Mouse (Mus musculus) CH12.LX (cell line): ENCODE results near the gene Dlgap3. TPM values are rescaled to one million over a fixed set of nuclear protein-coding genes. Genes with fewer than 3 reads are reported as not detected.

Experiments
- DNase-seq: peaks from one replicate; pipeline ENCODE4 v3.0.0-alpha.2; 2013; ENCODE audit errors: extremely low read depth
- H3K27ac ChIP-seq: 2 replicates; pipeline ENCODE4 v1.5.1; 2012; ENCODE audit warnings: low read depth, mild to moderate bottlenecking, control low read depth, moderate library complexity; ENCODE audit not compliant: insufficient read depth
- H3K27me3 ChIP-seq: replicated peaks from 2 replicates; pipeline ENCODE3; 2012; ENCODE audit warnings: inconsistent platforms
- H3K36me3 ChIP-seq, 2 experiments: replicated peaks in 1 of 2; 2 replicates each; pipeline versions ENCODE3 to v1.6.1; 2012; ENCODE audit warnings: inconsistent platforms in 1 of 2, low read length in 1 of 2, mild to moderate bottlenecking in 1 of 2, mixed read lengths in 1 of 2, moderate library complexity in 1 of 2; ENCODE audit not compliant: control insufficient read depth in 1 of 2, insufficient read depth in 1 of 2
- H3K4me1 ChIP-seq, 2 experiments: 2 replicates each; pipeline ENCODE4 v1.6.1; 2012; ENCODE audit warnings: inconsistent platforms in 1 of 2, moderate library complexity in 1 of 2; ENCODE audit not compliant: insufficient read depth in 2 of 2, control insufficient read depth in 1 of 2
- H3K4me2 ChIP-seq: 2 replicates; pipeline ENCODE4 v1.6.1; 2012; ENCODE audit warnings: low read depth, mild to moderate bottlenecking, control low read depth; ENCODE audit not compliant: poor library complexity, insufficient read depth, severe bottlenecking
- H3K4me3 ChIP-seq, 3 experiments: fragments of 150-350 bp in 1 of 3; sonication (generic) in 1 of 3; replicated peaks in 1 of 3; 2 replicates each; pipeline versions ENCODE3 to v1.5.1; 2011 to 2012; ENCODE audit warnings: low read depth in 2 of 3, low read length in 2 of 3, mild to moderate bottlenecking in 2 of 3, moderate library complexity in 2 of 3, control low read depth in 1 of 3, improper control_type of control experiment in 1 of 3, inconsistent platforms in 1 of 3, mixed read lengths in 1 of 3; ENCODE audit not compliant: poor library complexity in 1 of 3
- H3K79me2 ChIP-seq: replicated peaks from 2 replicates; pipeline ENCODE4 v1.6.1; 2012; ENCODE audit warnings: mild to moderate bottlenecking, moderate library complexity; ENCODE audit not compliant: control insufficient read depth, poor library complexity, insufficient read depth, severe bottlenecking; ENCODE audit errors: extremely low read depth
- H3K9ac ChIP-seq: 2 replicates; pipeline ENCODE4 v1.6.1; 2012; ENCODE audit warnings: low read depth, mild to moderate bottlenecking, control low read depth, moderate library complexity; ENCODE audit not compliant: insufficient read depth
- H3K9me3 ChIP-seq: replicated peaks from 2 replicates; pipeline ENCODE3; 2012; ENCODE audit warnings: low read length, inconsistent platforms, mixed read lengths
- CHD2 ChIP-seq: IDR thresholded peaks from 2 replicates; pipeline ENCODE4 v1.6.1; 2011; ENCODE audit warnings: low read length, improper control_type of control experiment
- IRF4 ChIP-seq: IDR thresholded peaks from 2 replicates; pipeline ENCODE4 v1.6.1; 2014; ENCODE audit warnings: low read depth, mild to moderate bottlenecking, inconsistent platforms, low read length, improper control_type of control experiment
- JUN ChIP-seq: IDR thresholded peaks from 2 replicates; pipeline ENCODE4 v1.6.1; 2011; ENCODE audit warnings: low read depth, mild to moderate bottlenecking, low read length, improper control_type of control experiment, moderate library complexity; ENCODE audit not compliant: insufficient read depth
- JUND ChIP-seq: conservative IDR thresholded peaks from 2 replicates; pipeline ENCODE4 v1.6.1; 2011; ENCODE audit warnings: low read depth, low read length, improper control_type of control experiment
- KAT2A ChIP-seq: IDR thresholded peaks from 2 replicates; pipeline ENCODE4 v1.6.1; 2012; ENCODE audit warnings: low read length, improper control_type of control experiment, inconsistent platforms; ENCODE audit not compliant: insufficient replicate concordance
- MAZ ChIP-seq: IDR thresholded peaks from 2 replicates; pipeline ENCODE4 v1.6.1; 2012; ENCODE audit warnings: low read depth, mild to moderate bottlenecking, inconsistent platforms, low read length, improper control_type of control experiment, moderate library complexity
- MEF2A ChIP-seq: IDR thresholded peaks from 2 replicates; pipeline ENCODE4 v1.6.1; 2014; ENCODE audit warnings: low read depth, mild to moderate bottlenecking, inconsistent platforms, low read length, improper control_type of control experiment, borderline replicate concordance
- MYC ChIP-seq: IDR thresholded peaks from 2 replicates; pipeline ENCODE4 v1.6.1; 2011; ENCODE audit warnings: low read depth, mild to moderate bottlenecking, improper control_type of control experiment, low read length
- POLR2A ChIP-seq: IDR thresholded peaks from 2 replicates; pipeline ENCODE4 v1.6.1; 2011; ENCODE audit warnings: low read depth, mild to moderate bottlenecking, improper control_type of control experiment, low read length
- SIN3A ChIP-seq: IDR thresholded peaks from 2 replicates; pipeline ENCODE4 v1.6.1; 2012; ENCODE audit warnings: low read length, improper control_type of control experiment, inconsistent platforms
- TBP ChIP-seq: conservative IDR thresholded peaks from 2 replicates; pipeline ENCODE4 v1.6.1; 2011; ENCODE audit warnings: low read depth, low read length, improper control_type of control experiment
- TCF12 ChIP-seq: IDR thresholded peaks from 2 replicates; pipeline ENCODE4 v1.6.1; 2014; ENCODE audit warnings: low read depth, mild to moderate bottlenecking, inconsistent platforms, low read length, improper control_type of control experiment
- UBTF ChIP-seq: IDR thresholded peaks from 2 replicates; pipeline ENCODE4 v1.6.1; 2012; ENCODE audit warnings: low read depth, mild to moderate bottlenecking, inconsistent platforms, low read length, improper control_type of control experiment, moderate library complexity
- USF1 ChIP-seq: IDR thresholded peaks from 2 replicates; pipeline ENCODE4 v1.6.1; 2014; ENCODE audit warnings: low read depth, mild to moderate bottlenecking, inconsistent platforms, low read length, improper control_type of control experiment
- USF2 ChIP-seq: conservative IDR thresholded peaks from 2 replicates; pipeline ENCODE4 v1.6.1; 2011; ENCODE audit warnings: low read depth, low read length, improper control_type of control experiment
- ZC3H11A ChIP-seq: IDR thresholded peaks from 2 replicates; pipeline ENCODE4 v1.6.1; 2012; ENCODE audit warnings: low read depth, mild to moderate bottlenecking, inconsistent platforms, low read length, improper control_type of control experiment
- ZMIZ1 ChIP-seq: IDR thresholded peaks from 2 replicates; pipeline ENCODE4 v1.6.1; 2012; ENCODE audit warnings: low read depth, mild to moderate bottlenecking, inconsistent platforms, low read length, improper control_type of control experiment
- dilution Hi-C: fragments of 300-500 bp; cut with MboI; formaldehyde crosslinking; loops from 2 replicates; pipeline ENCODE4 v1.14.3; 2020; ENCODE audit warnings: low sequenced_read_pairs; ENCODE audit not compliant: extremely low pct_unique_long_range_greater_than_20kb, extremely low pct_ligation_motif_present
- in situ Hi-C: fragments of 300-500 bp; cut with MboI; formaldehyde crosslinking; loops from 3 replicates; pipeline ENCODE4 v1.14.3; 2019; ENCODE audit warnings: low sequenced_read_pairs, low pct_ligation_motif_present, low pct_unique_long_range_greater_than_20kb, mixed read lengths
- polyA plus RNA-seq: library from polyadenylated mRNA; unstranded; fragments of >175 nt; gene quantifications from 2 replicates; pipeline ENCODE4 v1.2.1, GENCODE M21; 2012; ENCODE audit warnings: low read depth; ENCODE audit not compliant: insufficient read length
- total RNA-seq, 2 experiments: library from RNA; depleted of rRNA; stranded (reverse); fragments of 300-350 nt in 1 of 2; fragments of >200 nt in 1 of 2; gene quantifications; 2 replicates each; pipeline ENCODE4 v1.2.3; 2012 to 2014

Dlgap3 gene
- total and polyA plus RNA-seq, 3 experiments = 0.07 to 0.55 (median 0.08) TPM

DNA sequence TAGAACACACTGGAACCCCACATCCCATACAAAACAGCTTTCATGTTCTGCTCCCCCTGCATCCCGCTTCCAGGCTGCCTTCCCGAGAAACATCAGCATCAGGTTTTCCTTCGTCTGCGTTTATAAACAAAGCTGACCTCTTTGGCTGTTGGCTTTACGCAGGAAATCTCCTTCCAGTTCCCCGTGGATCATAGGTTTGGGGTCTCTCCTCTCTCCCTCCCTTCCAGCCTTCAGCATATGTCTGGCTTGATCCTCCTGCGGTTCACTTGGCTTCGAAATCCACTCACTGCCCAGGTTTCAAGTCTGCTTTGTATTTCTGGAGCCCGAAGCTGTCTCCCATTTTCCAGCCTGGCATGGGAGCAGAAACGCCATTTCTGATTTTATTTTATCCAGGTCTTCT lies 54.3 kb downstream of the Dlgap3 start:
- Histone ChIP-seq H3K4me1 (peaks cover 2 to 6% of the 10 kb centered on the region in 2 experiments; a peak in 2 of 4 replicates), H3K79me2 (no peaks in the 10 kb centered on the region), H3K27me3 (peaks cover 52% of the 10 kb centered on the region), H3K4me3 (no peak overlapping the region), H3K9ac (no peak overlapping the region), H3K36me3 (no peaks in the 10 kb centered on the region), H3K4me2 (no peak overlapping the region), H3K27ac (no peak overlapping the region), H3K9me3 (peaks cover 7% of the 10 kb centered on the region)
- TF ChIP-seq MYC = no peak
- TF ChIP-seq IRF4 = no peak
- no peak for TF ChIP-seq TCF12
- no peak for TF ChIP-seq MEF2A
- no peak for TF ChIP-seq CHD2
- TF ChIP-seq USF2 = no peak
- TF ChIP-seq USF1 = no peak
- no peak for DNase-seq
- in situ Hi-C loops = no loop called here
- dilution Hi-C loops = no loop called here

DNA sequence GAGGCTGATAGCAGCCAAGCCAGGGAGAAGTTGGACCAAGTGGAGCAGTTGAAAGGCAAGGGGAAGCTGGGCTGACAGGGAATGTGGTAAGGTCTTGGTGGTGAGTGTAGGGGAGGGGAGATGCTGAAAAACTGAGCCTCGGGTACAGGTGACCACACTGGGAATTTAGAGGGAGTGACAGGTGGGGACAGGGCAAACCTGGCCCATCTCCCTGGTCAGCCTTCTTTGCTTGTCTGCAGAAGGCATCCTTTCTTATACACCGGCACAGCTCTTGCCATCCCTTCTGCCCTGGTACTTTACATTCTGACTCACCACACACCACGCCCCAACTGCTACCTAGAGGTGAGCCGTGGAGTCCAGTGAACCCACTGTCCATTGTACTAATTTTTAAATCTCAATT lies 54.8 kb downstream of the Dlgap3 start:
- dilution Hi-C loops = no loop called here
- Histone ChIP-seq H3K36me3 (no peaks in the 10 kb centered on the region), H3K9me3 (peaks cover 7% of the 10 kb centered on the region), H3K27ac (no peak overlapping the region), H3K79me2 (no peaks in the 10 kb centered on the region), H3K4me3 (no peak overlapping the region), H3K27me3 (peaks cover 52% of the 10 kb centered on the region), H3K4me2 (no peak overlapping the region), H3K9ac (no peak overlapping the region), H3K4me1 (peaks cover 2 to 6% of the 10 kb centered on the region in 2 experiments; a peak in 2 of 4 replicates)
- TF ChIP-seq MYC = no peak
- no peak for TF ChIP-seq CHD2
- TF ChIP-seq JUN = no peak
- TF ChIP-seq JUND = no peak
- TF ChIP-seq IRF4 = no peak
- no peak for TF ChIP-seq SIN3A
- no peak for TF ChIP-seq POLR2A
- TF ChIP-seq TBP = no peak
- no peak for TF ChIP-seq UBTF
- TF ChIP-seq MAZ = no peak
- no peak for TF ChIP-seq ZC3H11A
- no peak for TF ChIP-seq ZMIZ1
- no peak for TF ChIP-seq KAT2A
- no peak for DNase-seq
- in situ Hi-C loops = no loop called here
